Mouse (Mus musculus): ENCODE measurements around the gene Nenf. TPM values are rescaled to one million over a fixed set of nuclear protein-coding genes. Genes with fewer than 3 reads are reported as not detected.

Gene Nenf
- polyA plus RNA-seq, 1 experiment from 2014 or later, result 61.3 TPM

DNA sequence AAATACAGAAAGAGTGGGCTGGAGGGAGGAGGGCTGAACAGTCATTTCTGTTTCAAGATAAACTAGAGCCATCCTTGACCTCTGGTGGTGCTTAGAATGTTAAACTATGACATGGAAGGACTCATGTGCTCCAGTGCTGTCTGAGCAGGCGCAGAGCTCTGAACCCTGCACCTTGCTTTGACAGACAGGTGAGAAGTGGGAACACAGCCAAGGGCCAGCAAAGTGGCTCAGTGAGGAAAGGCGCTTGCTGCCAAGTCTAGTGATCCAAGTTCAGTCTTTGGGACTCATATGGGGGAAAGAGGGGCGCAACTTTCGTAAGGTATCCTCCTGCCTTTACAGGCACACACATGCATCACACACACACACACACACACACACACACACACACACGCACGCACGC lies 41.8 kb downstream of the Nenf start:
- Histone ChIP-seq H3K27ac (no peak overlapping the region), H3K4me3 (replicated peaks) (no peak overlapping the region), H3K27me3 (no peaks in the 10 kb centered on the region), H3K36me3 (replicated peaks) (no peaks in the 10 kb centered on the region), H3K4me2 (no peak overlapping the region), H3K9me3 (no peaks in the 10 kb centered on the region), H3K4me1 (no peaks in the 10 kb centered on the region), H3K9ac (no peak overlapping the region)
- 84% methylated on average over 7 of the region's 7 CpGs for WGBS
- ATAC-seq (ENCODE audit: low FRiP score), result no peak

GRCm38 (mm10) chr1:191275527-191275926 lies 42.5 kb downstream of the Nenf start:
- Histone ChIP-seq H3K4me2 (no peak overlapping the region), H3K9ac (no peak overlapping the region), H3K27me3 (no peaks in the 10 kb centered on the region), H3K36me3 (replicated peaks) (no peaks in the 10 kb centered on the region), H3K27ac (no peak overlapping the region), H3K4me3 (replicated peaks) (no peak overlapping the region), H3K9me3 (no peaks in the 10 kb centered on the region), H3K4me1 (no peaks in the 10 kb centered on the region)
- ATAC-seq (ENCODE audit: low FRiP score), result peak; percentile 55; the same call in 1 of the 2 replicates
- 6% methylated on average over 12 of the region's 12 CpGs for WGBS

DNA sequence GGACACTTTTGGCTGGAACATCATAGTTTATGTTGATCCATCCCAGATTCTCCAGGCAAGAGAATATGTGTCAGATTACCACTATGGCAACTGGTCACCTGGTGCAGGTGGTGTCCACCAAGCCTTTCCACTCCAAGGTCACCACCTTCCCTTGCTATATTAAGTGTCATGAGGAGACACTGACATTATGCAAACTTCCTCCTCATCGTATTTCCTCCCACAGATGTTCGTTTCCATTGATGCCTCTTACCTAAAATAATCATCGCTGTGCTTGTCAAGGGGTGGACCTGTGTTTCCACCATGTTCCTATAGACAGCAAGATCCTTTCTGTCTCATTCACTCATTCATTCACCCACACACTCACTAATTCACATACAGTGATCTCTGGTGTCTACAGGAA lies 45.3 kb downstream of the Nenf start:
- H3K4me3 ChIP-seq (replicated peaks), result no peak overlapping the region
- no peak for ATAC-seq (ENCODE audit: low FRiP score)
- H3K4me1 ChIP-seq, result no peaks in the 10 kb centered on the region
- no peaks in the 10 kb centered on the region for H3K9me3 ChIP-seq
- H3K9ac ChIP-seq, result no peak overlapping the region
- H3K4me2 ChIP-seq, result no peak overlapping the region
- 87% methylated on average over 3 of the region's 3 CpGs for WGBS
- H3K36me3 ChIP-seq (replicated peaks), result no peaks in the 10 kb centered on the region
- H3K27ac ChIP-seq, result no peak overlapping the region
- no peaks in the 10 kb centered on the region for H3K27me3 ChIP-seq

GRCm38 (mm10) chr1:191269648-191269952 lies 48.4 kb downstream of the Nenf start:
- ATAC-seq (ENCODE audit: low FRiP score), result no peak

DNA sequence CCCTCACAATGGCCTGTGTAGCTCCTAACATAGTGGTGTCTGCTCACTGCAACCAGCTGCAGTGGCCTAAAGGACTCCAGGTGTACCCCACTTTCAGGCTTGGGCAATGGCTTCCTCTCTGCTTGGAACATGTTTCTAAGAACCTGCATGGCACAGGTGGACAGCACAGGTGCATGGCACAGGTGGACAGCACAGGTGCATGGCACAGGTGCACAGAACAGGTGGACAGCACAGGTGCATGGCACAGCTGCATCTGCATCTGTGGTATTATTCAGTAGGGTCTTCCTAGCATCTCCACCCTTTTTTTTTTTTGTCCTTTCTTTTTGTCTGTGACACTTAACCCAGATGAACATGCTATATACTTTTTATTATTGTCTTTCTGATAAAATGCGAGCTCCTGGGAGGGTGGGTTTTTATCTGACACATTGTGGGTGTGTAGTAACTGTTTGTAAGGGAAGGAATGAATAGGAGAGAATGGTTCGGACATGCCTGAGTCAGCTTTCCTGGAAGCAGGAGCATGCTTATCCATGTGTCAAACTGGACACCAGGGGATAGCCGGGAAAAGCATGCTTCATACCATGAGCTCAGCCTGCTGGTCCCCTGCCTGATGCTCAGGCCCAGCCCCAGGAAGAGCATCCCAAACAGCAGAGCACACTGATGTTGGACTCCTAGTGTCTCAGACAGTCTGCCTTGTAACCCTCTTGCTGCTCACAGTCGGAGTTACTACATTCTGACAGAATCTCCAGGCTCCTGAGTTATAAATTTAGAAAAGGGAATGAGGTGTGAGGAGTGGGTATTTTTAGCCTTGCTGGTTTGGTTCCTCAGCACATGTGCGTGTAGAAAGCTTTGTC lies 49.0 kb downstream of the Nenf start:
- no peaks in the 10 kb centered on the region for H3K36me3 ChIP-seq (replicated peaks)
- no peaks in the 10 kb centered on the region for H3K27me3 ChIP-seq
- no peaks in the 10 kb centered on the region for H3K9me3 ChIP-seq
- H3K4me3 ChIP-seq (replicated peaks), result no peak overlapping the region
- H3K4me1 ChIP-seq, result no peaks in the 10 kb centered on the region
- H3K9ac ChIP-seq, result no peak overlapping the region
- WGBS, result 88% methylated on average over 5 of the region's 5 CpGs
- H3K27ac ChIP-seq, result no peak overlapping the region
- no peak overlapping the region for H3K4me2 ChIP-seq
- ATAC-seq (ENCODE audit: low FRiP score), result no peak

More at GRCm38 (mm10) chr1:191269648-191269952, 48.4 kb downstream of the Nenf start:
- Histone ChIP-seq H3K4me3 (replicated peaks) (no peak overlapping the region), H3K9me3 (no peaks in the 10 kb centered on the region), H3K4me1 (no peaks in the 10 kb centered on the region), H3K27me3 (no peaks in the 10 kb centered on the region), H3K9ac (no peak overlapping the region), H3K27ac (no peak overlapping the region), H3K4me2 (no peak overlapping the region), H3K36me3 (replicated peaks) (no peaks in the 10 kb centered on the region)
- 75% methylated on average over 8 of the region's 8 CpGs for WGBS

DNA sequence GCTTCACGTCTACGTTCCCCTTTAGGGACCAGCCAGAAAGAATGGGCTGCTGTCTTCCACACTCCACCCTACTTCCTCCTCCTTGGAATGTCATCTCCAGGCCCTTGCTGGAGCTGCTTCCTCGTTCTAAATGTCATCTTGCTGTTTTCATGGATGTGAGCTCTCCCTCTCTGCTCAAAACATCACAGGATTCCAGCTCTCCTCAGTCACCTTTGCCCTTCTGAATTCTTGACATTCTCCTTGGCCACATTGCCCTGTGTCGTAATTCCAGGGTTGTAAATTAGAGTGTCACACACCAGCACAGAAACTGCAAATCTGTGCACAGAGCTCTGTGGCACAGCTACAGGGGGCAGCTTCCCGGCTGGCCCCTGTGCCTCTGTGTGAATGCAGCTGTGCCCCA lies 50.1 kb downstream of the Nenf start:
- Histone ChIP-seq H3K27ac (no peak overlapping the region), H3K9ac (no peak overlapping the region), H3K4me2 (no peak overlapping the region), H3K9me3 (no peaks in the 10 kb centered on the region), H3K36me3 (replicated peaks) (no peaks in the 10 kb centered on the region), H3K27me3 (no peaks in the 10 kb centered on the region), H3K4me3 (replicated peaks) (no peak overlapping the region), H3K4me1 (no peaks in the 10 kb centered on the region)
- WGBS, result 52% methylated on average over 5 of the region's 5 CpGs
- ATAC-seq (ENCODE audit: low FRiP score), result no peak

GRCm38 (mm10) chr1:191267162-191267561 lies 50.8 kb downstream of the Nenf start:
- ATAC-seq (ENCODE audit: low FRiP score), result no peak
- Histone ChIP-seq H3K9ac (no peak overlapping the region), H3K4me3 (replicated peaks) (no peak overlapping the region), H3K36me3 (replicated peaks) (no peaks in the 10 kb centered on the region), H3K27me3 (no peaks in the 10 kb centered on the region), H3K4me1 (0 out of 2 replicates have a peak, but pooled peaks cover under 1% of the 10 kb centered on the region), H3K27ac (no peak overlapping the region), H3K9me3 (no peaks in the 10 kb centered on the region), H3K4me2 (no peak overlapping the region)
- WGBS, result 91% methylated on average over 5 of the region's 5 CpGs

DNA sequence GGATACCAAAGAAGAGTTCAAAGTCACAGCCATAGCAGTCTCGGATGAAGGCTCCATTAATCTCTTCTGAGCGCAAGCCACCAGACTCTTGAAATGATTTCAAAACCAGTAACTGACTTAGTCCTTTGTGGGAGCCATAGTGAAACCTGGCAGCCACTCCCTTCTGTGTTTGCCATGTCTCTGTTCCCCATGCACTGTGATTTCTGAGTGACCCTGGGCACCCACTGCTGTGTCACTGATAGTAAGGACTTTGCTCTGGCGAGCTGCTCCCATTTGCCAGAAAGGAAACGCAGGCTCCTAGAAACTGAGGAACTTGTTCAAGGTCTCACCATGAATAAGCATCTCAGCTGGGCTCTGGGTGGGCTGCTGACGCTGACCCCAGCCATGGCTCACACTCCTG lies 54.5 kb downstream of the Nenf start:
- Histone ChIP-seq H3K4me3 (replicated peaks) (no peak overlapping the region), H3K4me2 (no peak overlapping the region), H3K27ac (no peak overlapping the region), H3K36me3 (replicated peaks) (no peaks in the 10 kb centered on the region), H3K9me3 (no peaks in the 10 kb centered on the region), H3K27me3 (no peaks in the 10 kb centered on the region; the same call in 1 of the 2 replicates), H3K9ac (no peak overlapping the region), H3K4me1 (peaks cover 4% of the 10 kb centered on the region; the same call in 1 of the 2 replicates)
- 90% methylated on average over 5 of the region's 5 CpGs for WGBS
- no peak for ATAC-seq (ENCODE audit: low FRiP score)

GRCm38 (mm10) chr1:191261861-191262260 lies 56.1 kb downstream of the Nenf start:
- no peak overlapping the region for H3K27ac ChIP-seq
- H3K27me3 ChIP-seq, result no peaks in the 10 kb centered on the region; the same call in 1 of the 2 replicates
- 10% methylated on average over 6 of the region's 6 CpGs for WGBS

DNA sequence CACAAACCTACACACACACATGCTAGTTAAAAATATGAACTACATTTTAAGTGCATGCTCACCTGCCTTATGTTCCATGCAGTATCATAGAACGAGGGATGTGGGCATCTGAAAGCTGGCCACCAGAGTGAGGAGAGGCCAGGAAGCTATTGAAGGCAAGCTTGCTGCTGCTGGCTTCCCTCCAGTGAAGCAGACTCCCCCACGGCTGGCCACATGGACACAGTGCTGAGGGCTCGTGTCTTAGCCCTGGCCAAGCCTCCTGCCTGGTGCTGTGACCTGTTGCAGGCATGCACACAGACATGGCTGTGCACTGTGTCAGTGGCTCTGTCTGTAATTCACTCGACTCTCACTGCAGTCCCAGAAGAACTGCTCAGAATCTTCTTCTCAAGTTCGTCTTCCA lies 58.3 kb downstream of the Nenf start:
- H3K4me2 ChIP-seq, result no peak overlapping the region
- peaks cover 4% of the 10 kb centered on the region; the same call in 1 of the 2 replicates for H3K4me1 ChIP-seq
- H3K27me3 ChIP-seq, result no peaks in the 10 kb centered on the region; the same call in none of the 2 replicates
- H3K27ac ChIP-seq, result no peak overlapping the region
- H3K4me3 ChIP-seq (replicated peaks), result no peak overlapping the region
- H3K36me3 ChIP-seq (replicated peaks), result no peaks in the 10 kb centered on the region
- WGBS, result 85% methylated on average over 5 of the region's 5 CpGs
- ATAC-seq (ENCODE audit: low FRiP score), result no peak
- H3K9me3 ChIP-seq, result no peaks in the 10 kb centered on the region
- no peak overlapping the region for H3K9ac ChIP-seq

More at GRCm38 (mm10) chr1:191261861-191262260, 56.1 kb downstream of the Nenf start:
- no peaks in the 10 kb centered on the region for H3K36me3 ChIP-seq (replicated peaks)
- no peak for ATAC-seq (ENCODE audit: low FRiP score)
- no peaks in the 10 kb centered on the region for H3K9me3 ChIP-seq
- peak overlapping the region; percentile 29; the same call in 1 of the 2 replicates for H3K9ac ChIP-seq
- H3K4me1 ChIP-seq, result peaks cover 4% of the 10 kb centered on the region; the same call in 1 of the 2 replicates
- H3K4me2 ChIP-seq, result no peak overlapping the region
- H3K4me3 ChIP-seq (replicated peaks), result no peak overlapping the region

GRCm38 (mm10) chr1:191259121-191259520 lies 58.9 kb downstream of the Nenf start:
- H3K9ac ChIP-seq, result no peak overlapping the region
- no peak overlapping the region for H3K4me3 ChIP-seq (replicated peaks)
- H3K9me3 ChIP-seq, result no peaks in the 10 kb centered on the region
- H3K4me2 ChIP-seq, result no peak overlapping the region
- no peak for ATAC-seq (ENCODE audit: low FRiP score)
- no peak overlapping the region for H3K27ac ChIP-seq
- H3K4me1 ChIP-seq, result peaks cover 4% of the 10 kb centered on the region; the same call in 1 of the 2 replicates
- H3K27me3 ChIP-seq, result no peaks in the 10 kb centered on the region; the same call in none of the 2 replicates
- WGBS, result 32% methylated on average over 7 of the region's 7 CpGs
- H3K36me3 ChIP-seq (replicated peaks), result no peaks in the 10 kb centered on the region

- Histone ChIP-seq H3K4me3 (replicated peaks) (no peak overlapping the region), H3K36me3 (replicated peaks) (no peaks in the 10 kb centered on the region), H3K9ac (no peak overlapping the region), H3K4me1 (peaks cover 4% of the 10 kb centered on the region; the same call in 1 of the 2 replicates), H3K27ac (no peak overlapping the region), H3K27me3 (no peaks in the 10 kb centered on the region; the same call in none of the 2 replicates), H3K9me3 (no peaks in the 10 kb centered on the region), H3K4me2 (no peak overlapping the region)
- 57% methylated on average over 3 of the region's 3 CpGs for WGBS
- ATAC-seq (ENCODE audit: low FRiP score), result no peak
Measured at GRCm38 (mm10) chr1:191258521-191258920, 59.5 kb downstream of the Nenf start.

- no peak for ATAC-seq (ENCODE audit: low FRiP score)
- H3K4me1 ChIP-seq, result peaks cover 4% of the 10 kb centered on the region; the same call in 1 of the 2 replicates
- no peak overlapping the region for H3K4me3 ChIP-seq (replicated peaks)
- whole genome bisulfite sequencing, result 65% methylated on average over 2 of the region's 2 CpGs
- no peaks in the 10 kb centered on the region for H3K36me3 ChIP-seq (replicated peaks)
- H3K4me2 ChIP-seq, result no peak overlapping the region
- H3K27ac ChIP-seq, result no peak overlapping the region
- no peak overlapping the region for H3K9ac ChIP-seq
- H3K27me3 ChIP-seq, result no peaks in the 10 kb centered on the region; the same call in none of the 2 replicates
- no peaks in the 10 kb centered on the region for H3K9me3 ChIP-seq
Measured at GRCm38 (mm10) chr1:191257981-191258380, 60.0 kb downstream of the Nenf start.
